Mouse (Mus musculus) megakaryocyte, embryonic 14.5 days (primary cell): ENCODE measurements around the gene Parp16. TPM values are rescaled to one million over a fixed set of nuclear protein-coding genes. Genes with fewer than 3 reads are reported as not detected.

Experiments
- H3K27me3 ChIP-seq: replicated peaks from 2 replicates; pipeline ENCODE3; 2012; ENCODE audit warnings: inconsistent platforms
- H3K36me3 ChIP-seq: replicated peaks from 2 replicates; pipeline ENCODE3; 2012; ENCODE audit warnings: low read length, inconsistent platforms, mixed read lengths
- H3K4me1 ChIP-seq: 2 replicates; pipeline ENCODE4 v1.6.1; 2012; ENCODE audit warnings: inconsistent platforms
- H3K4me3 ChIP-seq: replicated peaks from 2 replicates; pipeline ENCODE3; 2012; ENCODE audit warnings: moderate library complexity, mild to moderate bottlenecking, inconsistent platforms
- H3K9me3 ChIP-seq: 2 replicates; pipeline ENCODE4 v1.6.1; 2012; ENCODE audit warnings: inconsistent platforms
- FLI1 ChIP-seq: IDR thresholded peaks from 2 replicates; pipeline ENCODE4 v1.6.1; 2012; ENCODE audit warnings: low read length, inconsistent platforms, mixed read lengths
- GATA1 ChIP-seq: IDR thresholded peaks from 3 replicates; pipeline ENCODE4 v1.6.1; 2012; ENCODE audit warnings: mixed read lengths, low read length, inconsistent platforms, borderline replicate concordance
- polyA plus RNA-seq: library from polyadenylated mRNA; stranded (reverse); fragments of >175 nt; gene quantifications from 2 replicates; pipeline ENCODE4 v1.2.3, GENCODE M21; 2012; ENCODE audit warnings: low replicate concordance; ENCODE audit not compliant: insufficient read depth

The Parp16 gene
- polyA plus RNA-seq, 1 experiment: 2.6 TPM

GRCm38 (mm10) chr9:65223927-65224326 lies 28.8 kb downstream of the Parp16 start:
- TF ChIP-seq FLI1 (no peak), GATA1 (no peak)
- H3K27me3 ChIP-seq: peaks cover 3% of the 10 kb centered on the region
- H3K36me3 ChIP-seq: no peaks in the 10 kb centered on the region
- H3K4me3 ChIP-seq: no peak overlapping the region
- H3K9me3 ChIP-seq: peaks cover 8% of the 10 kb centered on the region
- H3K4me1 ChIP-seq: peaks cover 12% of the 10 kb centered on the region

DNA sequence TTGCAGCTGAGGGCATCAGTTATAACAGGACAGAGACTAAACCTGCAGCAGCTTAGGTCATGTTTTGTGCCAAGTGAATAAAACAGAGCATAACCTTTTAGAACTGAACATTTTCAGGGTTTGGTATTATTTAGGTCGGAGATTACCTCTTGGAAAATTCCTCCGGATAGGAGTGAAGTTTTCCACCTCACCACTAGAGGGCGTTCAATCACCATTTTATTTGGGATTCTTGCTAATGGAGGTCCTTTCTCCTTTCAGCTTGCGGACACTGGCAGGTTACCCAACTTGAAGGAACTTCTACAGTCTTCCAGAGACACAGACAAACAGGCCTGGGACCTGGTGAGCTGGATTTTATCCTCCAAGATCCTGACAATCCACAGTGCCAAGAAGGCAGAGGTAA lies 30.6 kb downstream of the Parp16 start:
- peaks cover 8% of the 10 kb centered on the region for H3K9me3 ChIP-seq
- TF ChIP-seq GATA1 (no peak), FLI1 (no peak)
- H3K4me1 ChIP-seq: peaks cover 5% of the 10 kb centered on the region
- H3K27me3 ChIP-seq: peaks cover 2% of the 10 kb centered on the region
- H3K4me3 ChIP-seq: no peak overlapping the region
- H3K36me3 ChIP-seq: no peaks in the 10 kb centered on the region

GRCm38 (mm10) chr9:65230250-65230649 lies 35.1 kb downstream of the Parp16 start:
- H3K36me3 ChIP-seq: peaks cover 6% of the 10 kb centered on the region
- peaks cover 15% of the 10 kb centered on the region for H3K9me3 ChIP-seq

GRCm38 (mm10) chr9:65231284-65231683 lies 36.1 kb downstream of the Parp16 start:
- peaks cover 6% of the 10 kb centered on the region; the same call in 1 of the 2 replicates for H3K4me1 ChIP-seq
- no peak overlapping the region for H3K4me3 ChIP-seq
- peaks cover 15% of the 10 kb centered on the region for H3K9me3 ChIP-seq
- H3K36me3 ChIP-seq: peaks cover 6% of the 10 kb centered on the region
- H3K27me3 ChIP-seq: peaks cover 5% of the 10 kb centered on the region
- TF ChIP-seq FLI1: no peak
- no peak for TF ChIP-seq GATA1

More at GRCm38 (mm10) chr9:65230250-65230649, 35.1 kb downstream of the Parp16 start:
- peaks cover 6% of the 10 kb centered on the region; the same call in 1 of the 2 replicates for H3K4me1 ChIP-seq
- H3K4me3 ChIP-seq: no peak overlapping the region
- no peaks in the 10 kb centered on the region for H3K27me3 ChIP-seq
- TF ChIP-seq GATA1 (no peak), FLI1 (no peak)

DNA sequence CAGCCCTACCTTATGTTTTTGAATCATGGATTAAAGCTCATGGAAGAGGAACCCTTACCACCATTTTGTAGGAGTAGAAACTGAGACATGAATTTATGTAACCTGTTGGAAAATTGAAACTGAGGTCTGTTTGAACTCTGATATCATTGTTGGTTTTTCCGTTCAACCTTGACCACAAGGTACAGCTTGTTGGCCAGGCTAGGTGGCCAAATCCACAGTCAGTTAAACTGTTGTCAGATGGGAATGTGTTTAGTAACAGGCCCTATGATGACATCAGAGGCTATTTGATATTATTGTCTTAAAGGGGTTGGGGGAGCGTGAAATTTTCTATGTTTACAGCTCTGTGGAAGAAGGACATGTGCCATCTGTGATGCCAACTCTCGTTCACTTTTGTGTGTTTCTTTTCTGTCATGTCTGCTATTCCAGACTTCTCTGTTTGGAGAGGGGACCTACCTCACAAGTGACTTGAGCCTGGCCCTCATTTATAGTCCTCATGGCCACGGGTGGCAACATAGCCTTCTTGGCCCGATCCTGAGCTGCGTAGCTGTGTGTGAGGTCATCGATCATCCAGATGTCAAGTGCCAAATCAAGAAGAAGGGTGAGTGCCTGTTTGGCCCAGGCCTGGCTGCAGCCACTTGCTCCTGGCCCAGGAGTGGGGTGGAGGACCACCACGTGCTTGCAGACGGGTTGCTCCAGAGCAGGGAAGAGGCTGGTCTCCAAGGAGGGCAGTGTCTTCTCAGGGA lies 38.3 kb downstream of the Parp16 start:
- Histone ChIP-seq H3K36me3 (peaks cover 9% of the 10 kb centered on the region), H3K27me3 (peaks cover 9% of the 10 kb centered on the region), H3K4me3 (no peak overlapping the region), H3K4me1 (peaks cover 6% of the 10 kb centered on the region; the same call in 1 of the 2 replicates), H3K9me3 (peaks cover 15% of the 10 kb centered on the region)
- no peak for TF ChIP-seq GATA1
- no peak for TF ChIP-seq FLI1

GRCm38 (mm10) chr9:65234734-65235133 lies 39.6 kb downstream of the Parp16 start:
- Histone ChIP-seq H3K4me3 (no peak overlapping the region), H3K4me1 (peaks cover 6% of the 10 kb centered on the region; the same call in 1 of the 2 replicates), H3K36me3 (peaks cover 9% of the 10 kb centered on the region), H3K9me3 (peaks cover 15% of the 10 kb centered on the region), H3K27me3 (peaks cover 9% of the 10 kb centered on the region)
- TF ChIP-seq GATA1: no peak
- no peak for TF ChIP-seq FLI1

DNA sequence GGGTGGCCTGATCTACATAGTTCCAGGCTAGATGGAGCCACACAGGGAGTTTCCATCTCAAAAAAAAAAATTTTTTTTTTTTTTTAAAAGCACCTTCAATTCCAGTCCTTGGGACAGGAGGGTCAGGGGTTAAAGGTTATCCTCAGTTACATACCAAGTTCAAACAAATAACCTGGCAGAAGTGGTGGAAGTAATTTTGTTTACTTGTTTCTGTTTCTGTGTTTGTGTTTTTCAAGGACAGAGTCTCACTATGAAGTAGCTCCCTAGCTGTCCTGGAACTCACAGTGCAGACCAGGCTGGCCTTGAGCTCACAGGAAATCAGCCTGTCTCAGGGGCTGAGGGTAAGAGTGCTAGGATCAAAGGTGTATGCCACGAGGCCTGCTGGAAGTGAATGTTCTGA lies 40.4 kb downstream of the Parp16 start:
- peaks cover 9% of the 10 kb centered on the region for H3K36me3 ChIP-seq
- peaks cover 15% of the 10 kb centered on the region for H3K9me3 ChIP-seq

DNA sequence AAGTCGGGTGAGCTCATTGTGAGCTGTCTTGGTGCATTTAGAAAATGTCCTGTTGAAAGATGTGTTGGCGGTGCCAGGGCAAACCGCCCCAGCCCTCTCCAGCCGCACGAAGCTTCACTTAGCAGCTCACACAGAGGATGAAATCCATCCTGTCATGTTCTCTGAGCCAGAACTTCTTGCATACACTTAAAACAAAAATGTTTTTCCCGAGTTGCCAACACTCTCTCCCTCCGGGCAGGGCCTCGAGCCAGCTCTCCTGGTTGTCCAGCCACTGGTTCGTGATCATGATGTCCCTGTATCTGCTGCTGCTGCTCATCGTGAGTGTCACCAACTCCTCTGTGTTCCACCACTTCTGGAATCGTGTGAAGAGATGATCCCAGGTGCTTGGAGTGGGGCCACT lies 42.5 kb downstream of the Parp16 start:
- TF ChIP-seq FLI1: no peak
- peaks cover 11% of the 10 kb centered on the region for H3K9me3 ChIP-seq
- H3K36me3 ChIP-seq: peaks cover 9% of the 10 kb centered on the region
- peaks cover 20% of the 10 kb centered on the region for H3K27me3 ChIP-seq
- H3K4me1 ChIP-seq: peaks cover 3% of the 10 kb centered on the region; the same call in 1 of the 2 replicates
- H3K4me3 ChIP-seq: no peak overlapping the region

More for the DNA sequence above, 40.4 kb downstream of the Parp16 start:
- peaks cover 13% of the 10 kb centered on the region for H3K27me3 ChIP-seq
- H3K4me1 ChIP-seq: peaks cover 6% of the 10 kb centered on the region; the same call in 1 of the 2 replicates
- H3K4me3 ChIP-seq: no peak overlapping the region
- TF ChIP-seq GATA1 (no peak), FLI1 (no peak)

DNA sequence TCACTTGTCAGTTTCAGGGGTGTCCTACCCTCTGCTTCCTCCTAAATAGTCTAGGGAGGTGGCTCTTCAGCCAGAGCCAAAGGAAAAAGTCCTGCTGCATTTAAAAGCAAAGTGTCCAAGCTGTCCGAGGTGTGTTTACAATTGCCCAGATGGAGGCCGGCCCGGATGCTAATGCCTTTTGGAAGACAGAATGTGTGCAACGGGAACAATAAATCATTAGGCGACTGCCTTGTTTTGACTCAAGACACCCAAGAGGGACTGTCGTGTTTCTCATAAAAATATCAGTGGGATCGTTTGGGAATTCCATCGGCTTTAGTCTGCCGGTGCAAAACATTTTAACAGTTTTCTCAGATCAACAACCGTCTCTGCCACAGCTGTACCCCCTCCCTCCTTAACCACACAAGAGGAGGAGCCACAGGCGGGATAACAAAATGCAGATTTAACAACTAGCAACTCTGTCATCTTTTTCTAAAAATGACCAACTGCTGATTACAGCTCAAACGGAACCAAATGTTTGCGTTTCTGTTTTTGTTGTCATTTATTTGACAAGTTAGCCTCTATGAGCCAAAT lies 43.1 kb downstream of the Parp16 start:
- H3K4me3 ChIP-seq: no peak overlapping the region
- peaks cover 8% of the 10 kb centered on the region for H3K36me3 ChIP-seq
- TF ChIP-seq GATA1 (no peak), FLI1 (no peak)
- no peaks in the 10 kb centered on the region for H3K4me1 ChIP-seq
- H3K9me3 ChIP-seq: 0 out of 2 replicates have a peak, but pooled peaks cover 4% of the 10 kb centered on the region
- peaks cover 26% of the 10 kb centered on the region for H3K27me3 ChIP-seq

- Histone ChIP-seq H3K4me3 (no peak overlapping the region), H3K9me3 (no peaks in the 10 kb centered on the region), H3K4me1 (no peaks in the 10 kb centered on the region), H3K36me3 (peaks cover 3% of the 10 kb centered on the region), H3K27me3 (peaks cover 35% of the 10 kb centered on the region)
- TF ChIP-seq GATA1: no peak
- no peak for TF ChIP-seq FLI1
Measured at GRCm38 (mm10) chr9:65239176-65239575, 44.0 kb downstream of the Parp16 start.
